Mouse (Mus musculus) small intestine, adult 2 months (tissue): ENCODE results near the gene Ifnlr1. TPM values are rescaled to one million over a fixed set of nuclear protein-coding genes. Genes with fewer than 3 reads are reported as not detected.

Experiments
- H3K27ac ChIP-seq: fragments of 200-500 bp; 2 replicates; pipeline ENCODE4 v1.5.1; 2012; ENCODE audit warnings: low read depth, low read length, control low read depth, inconsistent platforms; ENCODE audit not compliant: insufficient read depth
- H3K27me3 ChIP-seq: fragments of 200-500 bp; 2 replicates; pipeline ENCODE4 v1.6.1; 2012; ENCODE audit warnings: mild to moderate bottlenecking, moderate library complexity, low read length, inconsistent platforms; ENCODE audit not compliant: control insufficient read depth, insufficient read depth
- H3K36me3 ChIP-seq: fragments of 200-500 bp; 2 replicates; pipeline ENCODE4 v1.6.1; 2012; ENCODE audit warnings: mild to moderate bottlenecking, low read length, control low read depth, inconsistent platforms; ENCODE audit not compliant: control insufficient read depth, insufficient read depth
- H3K4me1 ChIP-seq: fragments of 200-500 bp; 2 replicates; pipeline ENCODE4 v1.6.1; 2012; ENCODE audit warnings: low read length, inconsistent platforms, mixed read lengths; ENCODE audit not compliant: control insufficient read depth, insufficient read depth, insufficient read length
- H3K4me3 ChIP-seq: fragments of 200-500 bp; 2 replicates; pipeline ENCODE4 v1.5.1; 2012; ENCODE audit warnings: low read depth, mild to moderate bottlenecking, control low read depth, inconsistent platforms, low read length, moderate library complexity
- CTCF ChIP-seq: fragments of 200-500 bp; IDR thresholded peaks from 2 replicates; pipeline ENCODE4 v1.5.1; 2012; ENCODE audit warnings: low read depth, mild to moderate bottlenecking, control low read depth, inconsistent platforms, low read length, moderate library complexity, mixed read lengths; ENCODE audit not compliant: insufficient replicate concordance, insufficient read length; ENCODE audit errors: extremely low read depth
- POLR2A ChIP-seq: fragments of 200-500 bp; IDR thresholded peaks from 2 replicates; pipeline ENCODE4 v1.6.1; 2012; ENCODE audit warnings: low read depth, mild to moderate bottlenecking, control low read depth, inconsistent platforms, low read length, moderate library complexity
- WGBS: fragments of 180-500 bp; shearing (Covaris S2); methylation state at CpG from one replicate; pipeline ENCODE4 v1.1.7; 2018; 5-methylcytosine and 5-hydroxymethylcytosine counted together
- polyA plus RNA-seq: library from polyadenylated mRNA; depleted of rRNA; stranded (reverse); fragments of >200 nt; gene quantifications from 2 replicates; pipeline ENCODE4 v1.2.3, GENCODE M21; 2012

Gene Ifnlr1
- polyA plus RNA-seq, 1 experiment: 11.4 TPM

DNA sequence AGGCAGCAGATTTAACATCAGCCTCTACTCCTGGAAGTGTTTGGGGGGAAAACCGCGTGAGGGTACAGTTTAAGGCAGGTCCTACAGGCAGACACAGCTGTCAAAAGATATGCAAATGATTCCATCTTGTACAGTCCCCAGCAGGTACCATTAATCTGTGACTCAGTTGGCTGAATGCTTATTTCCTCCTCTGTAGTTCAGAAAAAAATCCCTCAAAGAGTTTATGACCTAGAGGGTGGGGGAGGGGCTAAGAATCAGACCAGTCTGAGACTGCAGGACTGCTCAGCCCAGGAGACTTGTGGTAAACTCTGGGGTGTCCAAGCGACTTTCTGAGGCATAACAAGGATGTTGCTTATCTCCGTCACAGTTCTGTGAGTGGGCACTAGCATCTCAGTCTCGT is 52.1 kb downstream of the Ifnlr1 start:
- no peaks in the 10 kb centered on the region for H3K27me3 ChIP-seq

DNA sequence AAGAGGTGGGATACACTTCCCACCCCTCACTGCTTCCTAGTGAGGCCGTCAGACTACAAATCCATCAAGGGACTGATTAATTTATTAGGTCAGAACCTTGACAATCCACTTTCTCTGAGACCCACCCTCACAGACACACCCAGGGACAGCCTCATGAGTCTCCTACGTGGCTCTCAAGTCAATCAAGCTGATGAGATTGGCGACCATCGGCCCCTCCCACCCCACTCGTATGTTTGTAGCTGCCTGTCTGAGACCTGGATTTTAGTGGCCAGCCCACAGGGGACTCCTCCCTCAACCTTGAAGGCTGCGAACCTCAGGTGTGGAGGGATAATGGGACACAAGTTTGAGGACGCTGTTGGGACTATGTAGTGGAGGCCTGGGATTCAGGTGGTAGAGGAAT is 53.1 kb downstream of the Ifnlr1 start:
- Histone ChIP-seq H3K27ac (peak overlapping the region; percentile 75), H3K4me3 (no peak overlapping the region), H3K27me3 (no peaks in the 10 kb centered on the region), H3K36me3 (peaks cover 65% of the 10 kb centered on the region), H3K4me1 (peaks cover 37% of the 10 kb centered on the region)
- TF ChIP-seq CTCF (no peak), POLR2A (no peak)
- 16% methylated on average over 7 of the region's 7 CpGs for WGBS

More for the DNA sequence above, 52.1 kb downstream of the Ifnlr1 start:
- WGBS: 20% methylated on average over 5 of the region's 5 CpGs
- Histone ChIP-seq H3K27ac (peak overlapping the region; percentile 75), H3K36me3 (peaks cover 71% of the 10 kb centered on the region), H3K4me3 (no peak overlapping the region), H3K4me1 (peaks cover 35% of the 10 kb centered on the region)
- no peak for TF ChIP-seq CTCF
- no peak for TF ChIP-seq POLR2A

DNA sequence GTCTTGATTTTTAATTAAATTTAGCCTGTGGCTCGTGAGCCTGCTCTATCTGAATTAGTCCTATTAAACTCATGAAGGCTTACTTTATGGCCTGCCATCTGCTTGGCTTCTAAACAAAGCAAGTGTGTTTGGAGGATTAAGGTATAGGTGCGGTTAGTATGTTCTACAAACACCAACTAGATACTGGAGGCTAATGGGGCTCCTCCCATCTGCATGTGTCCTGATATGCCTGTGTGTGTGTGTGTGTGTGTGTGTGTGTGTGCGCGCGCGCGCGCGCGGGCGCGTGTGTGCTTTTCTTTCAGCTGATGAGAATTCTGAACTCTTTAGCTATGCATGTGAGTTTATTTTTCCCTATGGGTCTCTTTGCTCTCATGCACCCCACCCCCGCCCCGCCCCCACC is 53.6 kb downstream of the Ifnlr1 start:
- H3K27me3 ChIP-seq: no peaks in the 10 kb centered on the region
- H3K36me3 ChIP-seq: peaks cover 61% of the 10 kb centered on the region
- TF ChIP-seq POLR2A (no peak), CTCF (no peak)
- peaks cover 38% of the 10 kb centered on the region for H3K4me1 ChIP-seq
- no peak overlapping the region for H3K27ac ChIP-seq
- no peak overlapping the region for H3K4me3 ChIP-seq
- WGBS: 48% methylated on average over 14 of the region's 14 CpGs

DNA sequence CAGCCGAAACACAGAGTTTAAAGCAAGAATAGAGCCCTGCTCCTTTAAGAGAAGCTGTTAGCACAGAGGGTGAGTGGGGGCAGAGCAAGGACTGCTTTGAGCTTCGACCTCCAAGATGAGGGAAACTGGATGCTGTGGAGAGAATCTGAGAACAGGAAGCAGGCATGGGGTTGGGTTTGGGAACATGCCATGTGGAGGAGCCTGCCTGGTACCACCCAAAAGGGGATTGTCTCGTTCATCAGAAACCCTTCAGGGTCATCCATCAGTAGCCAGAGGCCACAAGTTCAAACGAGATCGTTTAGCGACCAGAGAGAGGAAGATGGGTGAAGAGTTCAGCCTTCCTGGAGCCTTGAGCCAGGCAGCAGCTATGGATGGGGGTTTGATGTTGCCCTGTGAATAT is 57.4 kb downstream of the Ifnlr1 start:
- no peaks in the 10 kb centered on the region for H3K27me3 ChIP-seq
- H3K4me3 ChIP-seq: no peak overlapping the region
- H3K4me1 ChIP-seq: peaks cover 52% of the 10 kb centered on the region
- WGBS: 28% methylated on average over 6 of the region's 6 CpGs
- H3K27ac ChIP-seq: peak overlapping the region; percentile 13; the same call in 1 of the 2 replicates
- TF ChIP-seq CTCF (no peak), POLR2A (no peak)
- peaks cover 53% of the 10 kb centered on the region for H3K36me3 ChIP-seq

DNA sequence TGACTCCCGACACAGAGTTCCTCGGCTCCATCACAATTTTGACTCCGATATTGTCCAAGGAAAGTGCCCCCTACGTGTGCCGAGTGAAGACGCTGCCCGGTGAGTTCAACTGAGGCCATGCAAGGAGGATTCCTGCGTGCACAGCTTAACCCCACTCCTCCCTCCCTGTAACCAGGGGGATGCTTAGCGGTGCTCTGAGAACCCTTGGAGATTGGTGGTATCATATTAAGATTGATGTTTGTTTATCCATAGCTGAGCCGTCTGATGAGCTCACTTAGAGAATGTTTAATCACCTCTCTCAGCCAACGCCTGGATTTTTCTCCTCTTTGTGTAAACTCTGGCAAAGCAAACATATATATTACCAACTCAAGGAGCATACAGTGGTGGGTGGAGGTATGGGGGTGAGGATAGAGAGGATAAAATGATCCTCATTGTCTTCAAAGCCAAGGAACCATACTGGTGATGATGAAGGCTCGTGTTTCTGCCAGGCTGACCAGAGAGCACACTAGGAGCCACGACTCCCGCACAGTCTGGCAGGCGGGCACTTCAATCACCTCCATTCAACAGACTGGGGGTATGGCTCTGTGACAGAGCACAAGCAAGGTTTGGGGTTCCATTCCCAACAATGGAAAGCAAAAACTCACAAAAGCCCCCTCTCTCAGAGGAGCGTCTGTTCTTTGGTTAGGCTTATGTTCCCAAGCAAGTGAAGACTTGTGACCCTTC is 58.8 kb downstream of the Ifnlr1 start:
- Histone ChIP-seq H3K27me3 (no peaks in the 10 kb centered on the region), H3K27ac (peak overlapping the region; percentile 82), H3K36me3 (peaks cover 63% of the 10 kb centered on the region), H3K4me3 (no peak overlapping the region), H3K4me1 (peaks cover 47% of the 10 kb centered on the region)
- WGBS: 27% methylated on average over 16 of the region's 16 CpGs
- TF ChIP-seq CTCF (no peak), POLR2A (no peak)

DNA sequence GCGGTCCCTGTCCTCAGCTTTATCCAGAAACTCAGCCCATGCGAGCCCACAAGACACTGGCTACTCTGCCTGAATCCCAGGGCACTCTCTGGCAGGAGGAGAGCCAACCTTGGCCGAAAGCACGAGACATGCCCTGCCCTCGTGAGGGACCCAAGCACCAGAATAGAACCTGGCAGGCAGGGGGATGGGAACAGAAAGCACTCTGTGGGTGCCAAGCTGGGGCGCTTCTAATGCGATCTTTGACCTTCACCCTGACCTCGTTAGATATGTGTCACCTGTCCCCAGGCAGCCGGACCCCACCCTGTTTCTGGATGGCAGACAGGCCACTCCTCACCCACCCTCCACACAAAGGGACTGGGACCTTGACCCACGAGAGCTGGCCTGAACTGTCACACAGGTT is 59.5 kb downstream of the Ifnlr1 start:
- TF ChIP-seq CTCF (no peak), POLR2A (no peak)
- H3K27ac ChIP-seq: peak overlapping the region; percentile 82
- H3K27me3 ChIP-seq: no peaks in the 10 kb centered on the region
- H3K36me3 ChIP-seq: peaks cover 67% of the 10 kb centered on the region
- H3K4me1 ChIP-seq: peaks cover 51% of the 10 kb centered on the region
- WGBS: 33% methylated on average over 10 of the region's 10 CpGs
- H3K4me3 ChIP-seq: no peak overlapping the region

DNA sequence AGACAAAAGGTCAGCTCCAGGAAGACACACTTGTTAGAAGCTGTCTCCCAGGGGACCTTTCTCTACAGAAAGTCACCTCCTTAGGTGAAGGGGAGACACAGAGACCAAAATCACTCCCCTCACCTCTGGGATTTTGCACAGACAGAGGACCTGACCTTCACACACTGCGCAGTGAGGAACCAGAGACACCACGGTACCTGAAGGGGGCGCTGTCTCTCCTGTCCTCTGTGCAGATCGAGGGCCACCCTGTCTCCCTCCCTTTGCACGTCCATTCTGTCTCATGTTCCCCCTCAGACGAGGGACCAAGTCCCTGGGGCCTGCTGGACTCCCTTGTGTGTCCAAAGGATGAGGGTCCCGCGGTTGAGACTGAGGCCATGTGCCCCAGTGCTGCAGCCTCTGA is 64.8 kb downstream of the Ifnlr1 start:
- H3K4me1 ChIP-seq: peaks cover 62% of the 10 kb centered on the region
- 74% methylated on average over 8 of the region's 8 CpGs for WGBS
- no peaks in the 10 kb centered on the region for H3K27me3 ChIP-seq
- peak overlapping the region; percentile 83 for H3K27ac ChIP-seq
- no peak overlapping the region for H3K4me3 ChIP-seq
- peaks cover 66% of the 10 kb centered on the region for H3K36me3 ChIP-seq
- TF ChIP-seq POLR2A (no peak), CTCF (peak; percentile 36; the same call in 1 of the 2 replicates)
